Mouse (Mus musculus): ENCODE data around the gene Gm10644.
"Not testable (repeated sequence)": the region's sequence is repeated elsewhere in the genome, so short reads cannot be mapped to it uniquely, and the experiment has no call there.

Gene Gm10644

DNA sequence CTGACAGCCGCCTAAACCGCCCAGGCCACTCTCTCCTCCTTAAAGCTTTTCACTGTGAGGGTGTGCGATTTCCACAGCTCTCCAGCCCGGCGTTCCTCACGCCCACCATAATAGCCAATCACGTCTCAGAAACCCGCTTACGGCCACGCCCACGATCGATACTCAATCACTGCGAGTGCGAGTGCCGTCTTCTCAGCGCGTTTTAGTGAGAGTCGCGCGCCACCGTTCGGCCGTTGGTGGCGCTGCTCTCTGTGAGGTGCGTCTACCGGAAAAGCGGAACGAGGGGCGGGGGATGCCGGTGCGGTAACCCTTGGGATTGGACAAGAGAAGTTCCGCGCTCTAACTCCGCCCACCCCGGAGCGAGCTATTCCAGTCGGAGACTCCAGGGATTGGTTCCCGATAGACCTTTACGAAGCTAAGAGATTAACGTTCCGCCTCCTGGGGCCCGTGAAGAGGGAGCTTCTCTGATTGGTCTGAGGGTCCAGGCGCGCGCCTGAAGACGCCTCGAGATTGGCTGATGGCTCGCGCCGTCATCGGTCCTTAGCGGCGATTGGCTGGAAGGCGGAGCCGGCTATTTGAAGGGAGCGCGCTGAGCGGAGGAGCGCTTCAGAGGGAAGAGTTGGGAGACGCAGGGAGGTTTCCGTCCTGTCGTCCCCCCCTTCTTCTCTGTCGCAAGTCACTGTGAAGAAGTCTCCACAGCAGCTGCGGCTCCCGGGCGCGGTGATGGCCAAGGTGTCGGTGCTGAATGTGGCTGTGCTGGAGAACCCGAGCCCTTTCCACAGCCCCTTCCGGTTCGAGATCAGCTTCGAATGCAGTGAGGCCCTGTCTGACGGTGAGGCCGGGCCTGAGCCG lies at the start of gene Gm10644, which contains the start of gene Asf1b:
Gene Gm10644 (minus strand): TSS at position 100 of the 852 bp plus-strand sequence.
Gene Asf1b (plus strand): TSS at position 402 of the 852 bp plus-strand sequence.
- peak; percentile 97 to 99 for DNase-seq (ENCODE audit: low spot score in 2 of 2)

DNA sequence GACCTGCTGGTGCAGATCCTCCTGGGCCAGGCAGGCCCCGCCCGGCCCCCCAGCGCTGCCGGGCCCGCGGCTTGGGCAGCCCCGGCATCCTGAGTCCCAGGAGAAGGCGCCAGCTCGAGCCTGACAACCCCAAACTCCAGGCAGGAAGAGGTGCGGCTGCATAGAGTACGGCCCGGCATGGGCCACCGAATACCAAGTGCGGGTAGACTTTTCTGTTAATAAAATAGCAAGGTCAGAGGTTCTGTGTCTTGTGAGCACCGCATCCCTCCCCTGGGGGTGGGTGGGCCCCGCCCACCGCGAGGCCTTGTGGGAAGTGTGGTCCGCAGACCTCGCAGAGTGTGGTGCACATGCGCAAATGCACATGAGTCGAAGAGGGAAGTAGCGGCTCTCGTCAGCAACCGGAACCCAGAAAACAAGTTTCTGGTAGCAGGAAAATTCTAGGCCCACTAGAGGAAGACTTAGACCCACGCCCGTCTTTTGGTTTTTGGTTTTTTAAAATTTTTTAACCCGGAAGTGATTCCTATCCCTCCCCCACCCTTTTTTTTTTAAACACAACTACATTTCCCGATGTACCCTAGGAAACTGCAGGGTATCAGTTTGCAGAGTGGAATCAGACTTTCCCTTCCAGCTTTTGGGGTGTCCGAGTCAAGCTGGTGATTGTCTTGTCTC lies 49.7 kb upstream of the Gm10644 start:
- DNase-seq (ENCODE audit: low spot score in 2 of 2): peak; percentile 91 to 92

GRCm38 (mm10) chr8:84003612-84004246 lies 48.7 kb upstream of the Gm10644 start:
- DNase-seq (ENCODE audit: low spot score in 2 of 2): no peak

GRCm38 (mm10) chr8:84002957-84003611 lies 48.1 kb upstream of the Gm10644 start:
- DNase-seq (ENCODE audit: low spot score in 2 of 2): no peak

- no peak for DNase-seq (ENCODE audit: low spot score in 2 of 2)
These were observed 46.4 kb upstream of the Gm10644 start, which contains the start of gene 1700067K01Rik for GRCm38 (mm10) chr8:84001281-84002000. 1700067K01Rik (plus strand) TSS chr8:84001502.

GRCm38 (mm10) chr8:83999825-84000224 lies 44.8 kb upstream of the Gm10644 start:
- DNase-seq (ENCODE audit: low spot score in 2 of 2): no peak

DNA sequence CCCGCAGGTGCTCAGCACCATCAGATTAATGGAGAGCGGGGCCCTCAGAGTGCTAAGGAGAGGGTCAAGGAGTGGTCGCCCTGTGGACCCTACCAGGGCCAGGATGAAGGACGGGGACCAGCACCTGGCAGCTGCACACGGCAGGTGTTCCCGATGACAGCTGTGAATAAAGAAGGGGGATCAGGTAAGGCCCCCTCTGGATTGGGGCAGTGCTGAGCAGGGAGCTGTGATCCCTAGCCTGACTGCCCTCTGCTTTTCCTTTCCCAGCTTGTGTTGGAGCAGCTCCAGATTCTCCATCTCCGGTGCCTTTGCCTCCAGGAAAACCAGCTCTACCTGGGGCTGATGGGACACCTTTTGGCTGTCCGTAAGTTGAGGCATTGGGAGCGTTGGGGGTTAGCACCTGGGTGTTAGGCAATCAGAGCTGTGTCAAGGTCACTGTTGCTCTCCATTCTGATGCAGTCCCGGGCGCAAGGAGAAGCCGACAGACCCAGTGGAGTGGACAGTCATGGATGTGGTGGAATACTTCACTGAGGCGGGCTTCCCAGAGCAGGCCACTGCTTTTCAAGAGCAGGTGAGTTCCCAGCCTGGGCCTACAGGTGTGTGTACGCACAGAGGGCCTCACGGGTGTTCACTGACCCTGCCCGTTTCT lies 44.2 kb upstream of the Gm10644 start:
- DNase-seq (ENCODE audit: low spot score in 2 of 2): no peak

- DNase-seq (ENCODE audit: low spot score in 2 of 2): peak in 1 of 2 experiments; percentile 57
These were observed 43.4 kb upstream of the Gm10644 start for GRCm38 (mm10) chr8:83998231-83999056.

DNA sequence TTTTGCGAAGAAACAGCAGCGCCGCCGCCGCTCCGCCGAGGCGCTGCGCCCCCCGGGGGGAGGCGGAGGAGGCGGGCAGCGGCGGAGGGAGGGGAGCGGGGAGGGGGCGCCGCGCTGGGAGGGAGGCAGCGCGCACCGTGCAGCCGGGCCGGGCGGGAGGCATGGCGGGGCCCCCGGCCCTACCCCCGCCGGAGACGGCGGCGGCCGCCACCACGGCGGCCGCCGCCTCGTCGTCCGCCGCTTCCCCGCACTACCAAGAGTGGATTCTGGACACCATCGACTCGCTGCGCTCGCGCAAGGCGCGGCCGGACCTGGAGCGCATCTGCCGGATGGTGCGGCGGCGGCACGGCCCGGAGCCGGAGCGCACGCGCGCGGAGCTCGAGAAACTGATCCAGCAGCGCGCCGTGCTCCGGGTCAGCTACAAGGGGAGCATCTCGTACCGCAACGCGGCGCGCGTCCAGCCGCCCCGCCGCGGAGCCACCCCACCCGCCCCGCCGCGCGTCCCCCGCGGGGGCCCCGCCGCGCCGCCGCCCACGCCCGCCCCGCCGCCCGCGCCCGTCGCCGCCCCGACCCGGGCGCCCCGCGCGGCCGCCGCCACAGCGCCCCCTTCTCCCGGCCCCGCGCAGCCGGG lies 42.6 kb upstream of the Gm10644 start, which contains the start of gene Samd1:
Gene Samd1 (plus strand): TSS at position 162 of the 631 bp plus-strand sequence.
- DNase-seq (ENCODE audit: low spot score in 2 of 2): peak; percentile 54 to 59

- DNase-seq (ENCODE audit: low spot score in 2 of 2): peak; percentile 68 to 82
These were observed 41.8 kb upstream of the Gm10644 start for GRCm38 (mm10) chr8:83996567-83997505.

GRCm38 (mm10) chr8:83995973-83996372 lies 41.0 kb upstream of the Gm10644 start:
- DNase-seq (ENCODE audit: low spot score in 2 of 2): no peak

DNA sequence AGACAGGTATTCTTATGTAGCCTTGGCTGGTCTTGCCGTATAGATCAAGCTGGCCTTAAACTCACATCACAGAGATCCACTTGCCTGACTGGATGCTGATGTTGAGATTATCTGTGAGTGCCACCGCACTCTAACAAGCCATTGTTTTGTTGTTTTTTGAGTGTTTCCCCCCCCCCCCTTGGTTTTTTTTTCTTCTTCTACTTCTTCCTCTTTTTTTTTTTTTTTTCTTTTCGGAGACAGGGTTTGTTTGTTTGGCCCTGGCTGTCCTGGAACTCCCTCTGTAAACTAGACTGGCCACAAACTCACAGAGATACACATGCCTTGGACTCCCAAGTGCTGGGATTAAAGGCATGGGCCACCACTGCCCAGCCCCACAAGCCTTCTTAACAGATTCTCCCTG lies 39.0 kb upstream of the Gm10644 start:
- DNase-seq (ENCODE audit: low spot score in 2 of 2): no peak

- DNase-seq (ENCODE audit: low spot score in 2 of 2): no peak
These were observed 37.5 kb upstream of the Gm10644 start for GRCm38 (mm10) chr8:83992488-83992887.

DNA sequence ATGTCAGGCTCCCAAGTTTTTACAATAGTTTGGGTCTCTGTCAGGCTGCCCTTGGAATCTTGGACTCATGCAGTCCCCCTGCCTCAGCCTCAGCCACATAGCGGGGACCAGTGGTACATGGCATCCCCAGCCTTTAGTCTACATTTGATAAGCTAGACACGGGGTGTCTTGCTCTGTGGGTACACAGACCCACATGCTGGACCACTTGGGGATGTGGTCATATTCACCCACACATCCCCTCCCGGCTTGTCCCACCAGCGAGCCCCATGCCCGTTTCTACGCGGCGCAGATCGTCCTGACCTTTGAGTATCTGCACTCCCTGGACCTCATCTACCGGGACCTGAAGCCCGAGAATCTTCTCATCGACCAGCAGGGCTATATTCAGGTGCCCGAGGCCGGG lies 35.2 kb upstream of the Gm10644 start:
- DNase-seq (ENCODE audit: low spot score in 2 of 2): no peak

DNA sequence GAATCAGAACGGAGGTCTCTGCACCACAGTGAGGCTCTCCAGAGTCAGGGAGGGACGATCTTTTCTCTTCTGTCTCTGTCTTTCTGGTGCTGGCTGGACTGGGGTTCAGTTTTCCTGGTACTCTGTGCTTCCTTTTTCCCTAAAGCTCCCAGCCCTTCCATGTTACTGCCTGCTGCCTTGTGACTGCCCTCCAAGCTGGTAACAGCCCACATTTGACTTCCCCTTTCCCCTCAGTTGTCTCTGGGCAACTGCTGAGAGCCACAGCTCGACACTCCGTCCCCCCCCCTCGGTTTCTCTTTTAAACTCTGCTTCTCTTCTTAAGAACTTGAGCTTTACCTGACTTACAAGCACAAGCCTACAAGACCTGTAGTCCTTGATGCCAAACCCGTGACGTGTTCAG lies 34.2 kb upstream of the Gm10644 start:
- no peak for DNase-seq (ENCODE audit: low spot score in 2 of 2)

DNA sequence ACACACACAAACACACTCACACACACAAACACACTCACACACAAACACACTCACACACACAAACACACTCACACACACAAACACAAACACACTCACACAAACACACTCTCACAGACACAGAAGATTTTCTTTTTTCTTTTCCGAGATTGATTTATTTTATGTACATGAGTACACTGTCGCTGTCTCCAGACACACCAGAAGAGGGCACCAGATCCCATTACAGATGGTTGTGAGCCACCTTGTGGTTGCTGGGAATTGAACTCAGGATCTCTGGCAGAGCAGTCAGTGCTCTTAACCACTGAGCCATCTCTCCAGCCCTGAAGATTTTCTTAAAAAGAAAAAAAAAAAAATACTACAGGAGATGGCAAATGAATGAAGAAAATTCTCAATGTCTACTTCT lies 28.2 kb upstream of the Gm10644 start:
- not testable (repeated sequence) for DNase-seq (ENCODE audit: low spot score in 2 of 2)

GRCm38 (mm10) chr8:83982449-83982848 lies 27.4 kb upstream of the Gm10644 start:
- DNase-seq (ENCODE audit: low spot score in 2 of 2): no peak

GRCm38 (mm10) chr8:83981533-83981932 lies 26.5 kb upstream of the Gm10644 start:
- no peak for DNase-seq (ENCODE audit: low spot score in 2 of 2)
